Mouse (Mus musculus): Measurements from ENCODE around the gene Olfr1162. TPM values are rescaled to one million over a fixed set of nuclear protein-coding genes. Genes with fewer than 3 reads are reported as not detected.
"Not testable (repeated sequence)": the region's sequence is repeated elsewhere in the genome, so short reads cannot be mapped to it uniquely, and the experiment has no call there.

The Olfr1162 gene
- not detected for total RNA-seq (2021)
- long read RNA-seq, experiment 1 = 0 reads
- long read RNA-seq, experiment 2 = 0 reads

DNA sequence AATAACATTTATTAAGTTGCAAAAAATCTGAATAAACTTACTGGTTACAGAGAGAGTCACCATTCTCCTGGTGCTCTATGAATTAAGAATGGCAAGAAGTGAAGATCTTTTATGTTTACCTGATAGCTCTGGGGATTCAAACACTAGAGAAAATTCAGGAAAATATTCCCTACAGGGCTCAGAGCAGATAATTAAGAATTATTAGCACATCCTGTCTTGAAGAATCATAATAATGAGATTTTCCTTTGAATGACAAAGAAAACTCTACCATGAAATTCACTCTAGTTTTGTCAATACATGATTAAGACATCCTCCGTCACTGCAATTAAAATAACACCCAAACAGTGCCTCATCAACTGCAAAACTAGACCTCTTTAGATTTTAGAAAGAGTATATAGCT, at the start of gene Olfr1162:
TSS of gene Olfr1162 (minus strand) at position 101 of the 400 bp plus-strand sequence.
- no peak for DNase-seq (ENCODE audit: low spot score in 2 of 2)

DNA sequence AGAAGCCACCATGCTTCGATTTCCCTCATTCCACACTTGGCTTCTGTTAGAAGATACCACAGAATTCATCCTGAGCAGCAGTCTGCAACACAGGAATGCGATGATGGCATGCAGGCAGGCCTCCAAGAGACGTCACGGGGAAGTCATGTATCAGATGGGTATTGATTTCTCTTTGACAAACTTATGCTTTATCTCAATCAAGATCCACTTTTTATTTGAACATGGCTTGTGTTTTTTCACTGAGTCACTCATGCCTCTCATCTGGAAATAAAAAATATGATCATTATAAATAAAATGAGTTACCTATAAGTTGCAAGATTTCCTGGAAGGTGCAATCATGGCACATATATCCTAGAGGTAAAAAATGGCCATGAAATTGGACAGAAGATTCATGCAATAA, 42.9 kb upstream of the Olfr1162 start, which contains the start of gene Olfr1164:
TSS of gene Olfr1164 (minus strand) at position 101 of the 400 bp plus-strand sequence.
- DNase-seq (ENCODE audit: low spot score in 2 of 2) = no peak

DNA sequence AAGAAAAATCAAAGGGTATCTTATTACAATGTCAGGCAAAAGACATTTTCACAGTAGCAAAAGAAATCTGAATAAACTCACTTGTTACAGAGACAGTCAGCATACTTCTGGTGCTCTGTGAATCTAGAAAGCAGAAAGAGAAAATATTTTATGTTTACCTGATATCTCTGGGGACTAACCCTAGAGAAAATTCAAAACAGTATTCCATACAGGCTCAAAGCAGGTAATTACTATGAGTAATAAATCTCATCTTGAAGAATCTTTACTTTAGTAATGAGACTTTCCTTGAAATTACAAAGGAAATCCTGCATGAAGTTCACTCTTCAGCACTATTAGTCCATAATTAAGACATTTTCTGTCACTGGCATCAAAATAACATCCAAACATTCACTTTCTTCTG, 20.8 kb upstream of the Olfr1162 start, which contains the start of gene Olfr1163:
TSS of gene Olfr1163 (minus strand) at position 101 of the 400 bp plus-strand sequence.
- DNase-seq (ENCODE audit: low spot score in 2 of 2) = no peak

DNA sequence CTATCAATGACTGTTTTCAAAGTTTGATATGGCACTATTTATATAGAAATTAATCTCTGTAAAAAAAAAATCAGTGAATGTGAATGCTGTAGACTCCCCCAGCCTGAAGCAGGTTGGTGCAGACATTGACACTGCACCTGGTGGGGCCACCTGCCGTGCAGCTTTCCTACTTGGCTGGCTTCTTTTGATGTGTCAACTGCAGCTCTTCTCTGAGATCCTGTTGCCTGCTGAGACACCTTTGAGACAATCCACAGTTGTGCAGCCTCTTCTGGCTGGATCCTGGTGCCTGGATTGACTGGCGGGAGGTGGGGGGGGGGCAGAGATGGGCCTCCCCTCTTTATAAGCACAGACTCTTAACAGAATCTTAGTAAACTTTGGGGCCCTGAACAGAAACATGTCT, 12.7 kb upstream of the Olfr1162 start:
- no peak for DNase-seq (ENCODE audit: low spot score in 2 of 2)

DNA sequence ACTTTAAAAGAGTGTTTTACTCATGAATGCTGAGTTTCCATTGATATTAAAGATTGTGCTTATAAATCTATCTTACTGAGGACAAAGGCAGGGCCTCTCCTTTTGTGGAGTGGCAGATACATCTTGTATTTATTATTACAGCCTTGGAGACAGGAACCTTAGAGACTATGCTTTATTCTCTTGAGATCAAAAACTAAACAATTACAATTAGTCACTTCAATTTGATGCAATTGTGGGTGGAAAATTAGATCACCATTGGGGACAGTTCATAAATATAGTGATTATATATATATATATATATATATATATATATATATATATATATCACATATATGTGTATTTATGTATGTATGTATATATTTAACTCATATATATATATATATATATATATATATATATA, 13.3 kb downstream of the Olfr1162 start, which contains the start of gene Olfr73:
TSS of gene Olfr73 (minus strand) at position 101 of the 400 bp plus-strand sequence.
- no peak for DNase-seq (ENCODE audit: low spot score in 2 of 2)

DNA sequence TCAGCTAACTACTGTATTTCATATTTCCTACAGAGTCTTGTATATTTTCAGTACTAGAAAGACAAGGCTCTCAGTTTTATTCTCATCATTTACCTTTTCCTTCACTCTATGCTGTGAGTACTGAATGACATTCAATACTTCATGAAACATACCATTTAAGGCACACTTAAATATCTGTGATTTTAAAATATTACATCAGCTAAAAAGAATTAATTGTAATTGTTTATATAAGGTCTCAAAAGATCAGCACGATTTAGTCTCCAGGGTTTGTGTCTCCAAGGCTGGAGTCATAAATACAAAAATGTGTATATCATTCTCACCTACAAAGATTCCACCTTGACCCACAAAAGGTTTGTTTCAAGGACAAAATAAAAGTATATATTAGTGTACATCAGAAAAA, 28.5 kb downstream of the Olfr1162 start, which contains the start of gene Olfr1161:
TSS of gene Olfr1161 (plus strand) at position 301 of the 400 bp plus-strand sequence.
- DNase-seq (ENCODE audit: low spot score in 2 of 2) = not testable (repeated sequence)

DNA sequence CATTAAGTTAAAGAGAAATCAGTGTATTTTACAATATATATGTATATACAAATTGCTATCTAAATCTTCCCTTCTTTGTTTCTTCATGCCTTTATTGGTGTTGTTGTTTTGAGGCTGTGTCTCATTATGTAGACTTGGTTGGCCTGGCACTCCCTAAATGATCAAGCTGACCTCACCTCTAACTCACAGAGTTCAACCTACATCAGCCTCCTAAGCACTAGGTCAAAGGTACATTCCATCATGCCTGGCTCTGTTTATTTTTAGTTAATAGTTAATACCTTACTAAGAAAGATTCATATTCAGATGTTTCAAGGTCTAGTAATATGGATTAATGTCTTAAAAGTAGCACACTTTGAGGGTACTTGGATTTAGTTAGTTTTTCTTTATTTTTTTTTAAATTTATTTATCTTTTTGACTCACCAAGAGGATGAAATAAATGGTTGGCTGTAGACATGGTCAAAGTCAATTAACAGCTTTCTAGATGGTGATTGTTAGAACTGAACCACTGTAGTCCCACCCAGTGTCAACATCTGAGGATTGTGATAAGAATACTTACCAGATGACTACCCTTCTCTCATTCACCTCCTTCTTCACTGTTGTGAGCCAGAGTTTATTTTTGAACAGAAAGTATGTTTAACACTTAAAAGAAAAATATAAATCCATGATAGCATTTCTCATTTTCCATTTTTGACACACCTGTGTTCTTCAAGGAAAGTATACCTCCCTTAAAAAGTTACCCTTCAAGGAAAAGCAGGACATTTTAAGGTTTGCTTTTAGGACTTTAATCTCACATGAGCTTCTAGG, 43.2 kb downstream of the Olfr1162 start, which contains the start of gene Olfr1160:
TSS of gene Olfr1160 (minus strand) at position 754 of the 804 bp plus-strand sequence.
- DNase-seq (ENCODE audit: low spot score in 2 of 2) = no peak

Other genes with a start within 250 kb of the Olfr1162 start
- gene Olfr1145, start 241.3 kb downstream of the Olfr1162 start, total RNA-seq (2021) = not detected
- gene Olfr1148, start 220.6 kb downstream of the Olfr1162 start, total RNA-seq (2021) = not detected
- gene Olfr1150-ps1, start 207.1 kb downstream of the Olfr1162 start, total RNA-seq (2021) = not detected
- gene Olfr1151, start 195.3 kb downstream of the Olfr1162 start, total RNA-seq (2021) = not detected
- not detected for gene Olfr1152, start 184.6 kb downstream of the Olfr1162 start, total RNA-seq (2021)
- not detected for gene Olfr1153, start 156.2 kb downstream of the Olfr1162 start, total RNA-seq (2021)
- gene Olfr1154, start 146.0 kb downstream of the Olfr1162 start, total RNA-seq (2021) = not detected
- gene Olfr1155, start 106.0 kb downstream of the Olfr1162 start, total RNA-seq (2021) = not detected
- gene Olfr1156, start 98.0 kb downstream of the Olfr1162 start, total RNA-seq (2021) = not detected
- not detected for gene Olfr1157, start 82.8 kb downstream of the Olfr1162 start, total RNA-seq (2021)
- not detected for gene Olfr74, start 76.5 kb downstream of the Olfr1162 start, total RNA-seq (2021)
- not detected for gene Olfr1158, start 61.0 kb downstream of the Olfr1162 start, total RNA-seq (2021)
- gene Olfr1160, start 42.9 kb downstream of the Olfr1162 start, total RNA-seq (2021) = not detected
- gene Olfr1161, start 28.4 kb downstream of the Olfr1162 start, total RNA-seq (2021) = not detected
- gene Olfr73, start 13.4 kb downstream of the Olfr1162 start, total RNA-seq (2021) = not detected
- not detected for gene Olfr1163, start 20.7 kb upstream of the Olfr1162 start, total RNA-seq (2021)
- not detected for gene Olfr1164, start 42.8 kb upstream of the Olfr1162 start, total RNA-seq (2021)
- not detected for gene Olfr1166, start 77.1 kb upstream of the Olfr1162 start, total RNA-seq (2021)
- gene Olfr1167, start 104.1 kb upstream of the Olfr1162 start, total RNA-seq (2021) = not detected
- gene Olfr1168, start 130.8 kb upstream of the Olfr1162 start, total RNA-seq (2021) = not detected
- gene Olfr1170, start 177.2 kb upstream of the Olfr1162 start, total RNA-seq (2021) = not detected
- not detected for gene Olfr1173, start 228.7 kb upstream of the Olfr1162 start, total RNA-seq (2021)

Measured in left cerebral cortex, adult 18-20 months (tissue).